Mouse (Mus musculus) heart, postnatal 0 days (tissue): ENCODE results near the gene Slc29a1.

ENCODE experiments used
- CTCF ChIP-seq: IDR thresholded peaks from 2 replicates; pipeline ENCODE4 v1.5.1; 2016; ENCODE audit warnings: antibody characterized with exemption, control low read depth, low read depth
- EP300 ChIP-seq: IDR thresholded peaks from 2 replicates; pipeline ENCODE4 v1.6.1; 2016; ENCODE audit warnings: antibody characterized with exemption, low read depth

DNA sequence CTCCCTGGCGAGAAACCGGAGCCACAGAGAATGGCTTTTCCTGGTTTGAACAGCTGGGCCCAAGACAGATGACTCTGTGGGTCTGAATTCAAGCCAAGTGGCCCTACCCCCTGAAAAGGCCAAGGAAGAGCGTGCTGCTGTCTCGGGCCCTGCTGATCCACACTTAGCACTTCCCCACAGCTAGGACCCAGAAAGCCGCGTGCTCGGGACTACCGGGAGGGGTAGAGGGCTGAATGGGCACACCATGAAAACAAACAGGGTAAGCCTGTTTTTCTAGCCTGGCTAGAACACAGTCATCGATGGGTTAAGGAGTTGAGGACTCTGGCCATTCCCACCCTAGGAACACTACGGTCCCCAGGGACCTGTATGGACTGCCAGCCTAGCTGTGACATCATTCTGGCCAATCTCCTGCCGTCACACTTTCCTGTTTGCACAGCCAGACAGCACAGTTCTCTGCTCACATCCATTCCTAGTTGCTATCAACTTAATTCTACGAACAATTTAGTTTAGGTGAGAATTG, 18.4 kb downstream of the Slc29a1 start:
- TF ChIP-seq CTCF (no peak), EP300 (no peak)
